Comparison of ENCODE assay signal across 23 mouse cellular contexts in genomic region chr11:35351376-35351775, GRCm38 (mm10).
DNase-seq lines count a peak whose midpoint lies in the region; ATAC-seq and TF ChIP-seq lines count a peak whose summit lies in the region.
"Had no signal": no experiment of that assay in that cellular context is flagged by ENCODE, and none has a peak within 500 bp of the region (broad histone marks: within the 10 kb centered on the region; RNA-seq: fewer than 3 reads in every experiment).

No protein-coding gene starts in this region.

- TF ChIP-seq CTCF in embryonic fibroblast, embryonic 13.5 days (IDR thresholded peaks at IDR 0.05; ENCODE audit: borderline replicate concordance, insufficient read depth, low read length): no peak

- WGBS in forebrain, embryonic 10.5 days: 5% methylated on average over 2 of the region's 2 CpGs
- WGBS in forebrain, embryonic 14.5 days: 4% methylated on average over 2 of the region's 2 CpGs

- H3K9ac ChIP-seq in forebrain, embryonic 14.5 days (ENCODE audit: low read length): no peak overlapping the region
- H3K9ac ChIP-seq: forebrain, embryonic 12.5 days; heart, embryonic 12.5 days; hindbrain, embryonic 15.5 days had no signal

- peak; percentile 51 for DNase-seq in forebrain, embryonic 10.5 days (ENCODE audit: extremely low spot score, low spot score)
- no peak for DNase-seq in forebrain, embryonic 14.5 days (ENCODE audit: low spot score)
- DNase-seq in ES-CJ7 (ENCODE audit: low read depth, low spot score): peak; percentile 29
- peak; percentile 59 for DNase-seq in embryo, embryonic 11 days
- DNase-seq in heart, adult 8-10 months (ENCODE audit: low spot score): no peak
- no peak for DNase-seq in cerebellum, postnatal 10 days
- DNase-seq in testis, postnatal 14 days (ENCODE audit: low spot score): no peak
- DNase-seq: adrenal gland, adult 2 months; adrenal gland, postnatal 36 days; cerebellum, adult 11 months; cerebellum, adult 8-10 months; cerebellum, postnatal 25 days; gastrocnemius, postnatal 14 days; heart, adult 2 months; kidney, adult 8-10 months had no signal

- no peak overlapping the region for H3K4me3 ChIP-seq in forebrain, embryonic 10.5 days
- H3K4me3 ChIP-seq in forebrain, embryonic 14.5 days (ENCODE audit: low read depth, low read length): no peak overlapping the region
- H3K4me3 ChIP-seq in embryonic fibroblast, embryonic 13.5 days (ENCODE audit: insufficient read depth, low read length): no peak overlapping the region
- H3K4me3 ChIP-seq: erythroblast, embryonic 14.5 days; forebrain, embryonic 12.5 days; heart, adult 2 months; heart, embryonic 12.5 days; hindbrain, embryonic 15.5 days had no signal

- no peak for TF ChIP-seq POLR2A in embryonic fibroblast, embryonic 13.5 days (IDR thresholded peaks at IDR 0.05; ENCODE audit: low read depth, low read length)

- H3K9me3 ChIP-seq in forebrain, embryonic 10.5 days: peaks cover 8% of the 10 kb centered on the region; the same call in 1 of the 2 replicates
- no peaks in the 10 kb centered on the region for H3K9me3 ChIP-seq in forebrain, embryonic 14.5 days (replicated peaks; ENCODE audit: control insufficient read depth, low read length)
- H3K9me3 ChIP-seq: forebrain, embryonic 12.5 days; heart, embryonic 12.5 days; hindbrain, embryonic 15.5 days had no signal

- H3K4me1 ChIP-seq in forebrain, embryonic 10.5 days: peaks cover 70% of the 10 kb centered on the region
- H3K4me1 ChIP-seq in forebrain, embryonic 14.5 days (ENCODE audit: control insufficient read depth, insufficient read depth, low read length): 0 out of 2 replicates have a peak, but pooled peaks cover 5% of the 10 kb centered on the region
- peaks cover 15% of the 10 kb centered on the region for H3K4me1 ChIP-seq in embryonic fibroblast, embryonic 13.5 days (ENCODE audit: control insufficient read depth, insufficient read depth, low read length)
- H3K4me1 ChIP-seq: hindbrain, embryonic 15.5 days had no signal

- H3K27me3 ChIP-seq in forebrain, embryonic 10.5 days (ENCODE audit: poor library complexity, severe bottlenecking): peaks cover 98% of the 10 kb centered on the region
- H3K27me3 ChIP-seq in forebrain, embryonic 14.5 days (replicated peaks; ENCODE audit: control insufficient read depth, insufficient read depth, low read length): peaks cover 2% of the 10 kb centered on the region; the same call in 1 of the 2 replicates
- H3K27me3 ChIP-seq: heart, embryonic 12.5 days had no signal

- no peak overlapping the region for H3K27ac ChIP-seq in forebrain, embryonic 10.5 days
- no peak overlapping the region for H3K27ac ChIP-seq in forebrain, embryonic 14.5 days (ENCODE audit: low read depth, low read length)
- H3K27ac ChIP-seq in embryonic fibroblast, embryonic 13.5 days (ENCODE audit: insufficient read depth, low read length): peak overlapping the region; percentile 4; the same call in 1 of the 2 replicates
- H3K27ac ChIP-seq: forebrain, embryonic 12.5 days; heart, adult 2 months; hindbrain, embryonic 15.5 days had no signal

- H3K36me3 ChIP-seq in forebrain, embryonic 10.5 days (replicated peaks): no peaks in the 10 kb centered on the region
- no peaks in the 10 kb centered on the region for H3K36me3 ChIP-seq in forebrain, embryonic 14.5 days (ENCODE audit: control insufficient read depth, insufficient read depth, low read length)
- H3K36me3 ChIP-seq: forebrain, embryonic 12.5 days; heart, embryonic 12.5 days; hindbrain, embryonic 15.5 days had no signal

- H3K4me2 ChIP-seq in forebrain, embryonic 14.5 days (ENCODE audit: low read length): no peak overlapping the region
- H3K4me2 ChIP-seq: forebrain, embryonic 12.5 days; heart, embryonic 12.5 days; hindbrain, embryonic 15.5 days had no signal

- no peak for ATAC-seq in forebrain, embryonic 14.5 days
- ATAC-seq: inflammation-experienced regulatory T-cells, adult 6 months; intestine, postnatal 0 days; Patski had no signal

Comparison
In these comparisons a context has a peak if more than half of its experiments do, and no peak if none do; other contexts are left out.
1. DNase-seq: peak in forebrain, embryonic 10.5 days (single experiment), ES-CJ7 (single experiment) and embryo, embryonic 11 days (single experiment); none in forebrain, embryonic 14.5 days (single experiment), heart, adult 8-10 months (single experiment), cerebellum, postnatal 10 days (0 of 2) and testis, postnatal 14 days (single experiment).